Mouse (Mus musculus) liver, embryonic 15.5 days (tissue): ENCODE results near the gene 1810010H24Rik. TPM values are rescaled to one million over a fixed set of nuclear protein-coding genes. Genes with fewer than 3 reads are reported as not detected.
"Not testable (repeated sequence)": the region's sequence is repeated elsewhere in the genome, so short reads cannot be mapped to it uniquely, and the experiment has no call there.

Experiments used
- ATAC-seq: fragments of 200-750 bp; cut with Nextera tagmentation; 2 replicates; pipeline ENCODE4 v1.8.0; 2017; ENCODE audit warnings: moderate number of reproducible peaks, mild to moderate bottlenecking, moderate library complexity; ENCODE audit not compliant: insufficient read depth
- H3K27ac ChIP-seq: fragments of 300-500 bp; sonication (generic); replicated peaks from 2 replicates; pipeline ENCODE4 v1.5.1; 2015; ENCODE audit warnings: mild to moderate bottlenecking, inconsistent platforms
- H3K27me3 ChIP-seq: fragments of 300-500 bp; sonication (generic); 2 replicates; pipeline ENCODE4 v1.6.1; 2015; ENCODE audit warnings: mild to moderate bottlenecking, inconsistent platforms
- H3K36me3 ChIP-seq: fragments of 300-500 bp; sonication (generic); replicated peaks from 2 replicates; pipeline ENCODE4 v1.6.1; 2015; ENCODE audit warnings: moderate library complexity, mild to moderate bottlenecking, inconsistent platforms
- H3K4me1 ChIP-seq: fragments of 300-500 bp; sonication (generic); replicated peaks from 2 replicates; pipeline ENCODE4 v1.6.1; 2015; ENCODE audit warnings: inconsistent platforms
- H3K4me2 ChIP-seq: fragments of 300-500 bp; sonication (generic); 2 replicates; pipeline ENCODE4 v1.6.1; 2015; ENCODE audit warnings: moderate library complexity, mild to moderate bottlenecking, inconsistent platforms
- H3K4me3 ChIP-seq: fragments of 300-500 bp; sonication (generic); replicated peaks from 2 replicates; pipeline ENCODE4 v1.5.1; 2015; ENCODE audit warnings: mild to moderate bottlenecking, inconsistent platforms
- H3K9ac ChIP-seq: fragments of 300-500 bp; sonication (generic); 2 replicates; pipeline ENCODE4 v1.6.1; 2015; ENCODE audit warnings: moderate library complexity, mild to moderate bottlenecking, inconsistent platforms
- H3K9me3 ChIP-seq: fragments of 300-500 bp; sonication (generic); replicated peaks from 2 replicates; pipeline ENCODE4 v1.6.1; 2016; ENCODE audit warnings: inconsistent platforms
- WGBS: fragments of 180-500 bp; shearing (Covaris S2); methylation state at CpG from one replicate; pipeline ENCODE4 v1.1.7; 2015; ENCODE audit warnings: mixed read lengths; ENCODE audit not compliant: insufficient replicate concordance; 5-methylcytosine and 5-hydroxymethylcytosine counted together
- polyA plus RNA-seq: library from polyadenylated mRNA; unstranded; fragments of >200 nt; fragmentation: Nextera tagmentation; extraction: Ambion mirVana; gene quantifications from 2 replicates; pipeline ENCODE4 v1.2.1, GENCODE M21; 2015

The 1810010H24Rik gene
- polyA plus RNA-seq, 1 experiment from 2014 or later = 4.5 TPM

GRCm38 (mm10) chr11:107014020-107014585 lies 11.4 kb upstream of the 1810010H24Rik start:
- Histone ChIP-seq H3K9ac (no peak overlapping the region), H3K9me3 (no peaks in the 10 kb centered on the region), H3K4me3 (no peak overlapping the region), H3K4me2 (peak overlapping the region; percentile 42; the same call in 1 of the 2 replicates), H3K36me3 (no peaks in the 10 kb centered on the region), H3K27me3 (peaks cover 5% of the 10 kb centered on the region; the same call in 1 of the 2 replicates), H3K4me1 (peaks cover 20% of the 10 kb centered on the region), H3K27ac (no peak overlapping the region)
- ATAC-seq = no peak
- WGBS = 74% methylated on average over 11 of the region's 11 CpGs

- H3K27ac ChIP-seq = no peak overlapping the region
- peak overlapping the region; percentile 42 for H3K4me2 ChIP-seq
Observed at GRCm38 (mm10) chr11:107014597-107015309, 10.7 kb upstream of the 1810010H24Rik start.

GRCm38 (mm10) chr11:107015535-107016187 lies 9.8 kb upstream of the 1810010H24Rik start:
- not testable (repeated sequence) for ATAC-seq, H3K27ac ChIP-seq, H3K4me3 ChIP-seq, H3K27me3 ChIP-seq, H3K9ac ChIP-seq, H3K36me3 ChIP-seq, H3K9me3 ChIP-seq, H3K4me2 ChIP-seq
- H3K4me1 ChIP-seq = peaks cover 20% of the 10 kb centered on the region
- 68% methylated on average over 11 of the region's 11 CpGs for WGBS

More at GRCm38 (mm10) chr11:107014597-107015309, 10.7 kb upstream of the 1810010H24Rik start:
- H3K27me3 ChIP-seq = no peaks in the 10 kb centered on the region
- no peaks in the 10 kb centered on the region for H3K9me3 ChIP-seq
- no peak overlapping the region; the same call in 1 of the 2 replicates for H3K4me3 ChIP-seq
- no peak for ATAC-seq
- H3K9ac ChIP-seq = no peak overlapping the region
- H3K4me1 ChIP-seq = peaks cover 20% of the 10 kb centered on the region
- 35% methylated on average over 14 of the region's 14 CpGs for WGBS
- H3K36me3 ChIP-seq = no peaks in the 10 kb centered on the region

- H3K4me2 ChIP-seq = no peak overlapping the region
- H3K9me3 ChIP-seq = no peaks in the 10 kb centered on the region
- no peak overlapping the region for H3K27ac ChIP-seq
- H3K9ac ChIP-seq = no peak overlapping the region
- no peak for ATAC-seq
- no peak overlapping the region for H3K4me3 ChIP-seq
- no peaks in the 10 kb centered on the region for H3K36me3 ChIP-seq
- 49% methylated on average over 1 of the region's 1 CpGs for WGBS
- peaks cover under 1% of the 10 kb centered on the region; the same call in 1 of the 2 replicates for H3K27me3 ChIP-seq
- H3K4me1 ChIP-seq = peaks cover 11% of the 10 kb centered on the region
Observed at GRCm38 (mm10) chr11:107016893-107017292, 8.6 kb upstream of the 1810010H24Rik start.

- 0 out of 2 replicates have a peak, but pooled peaks cover 12% of the 10 kb centered on the region for H3K4me1 ChIP-seq
- no peak overlapping the region for H3K4me2 ChIP-seq
- H3K4me3 ChIP-seq = no peak overlapping the region
- ATAC-seq = no peak
- peaks cover 5% of the 10 kb centered on the region; the same call in 1 of the 2 replicates for H3K27me3 ChIP-seq
- H3K9ac ChIP-seq = no peak overlapping the region
- no peak overlapping the region for H3K27ac ChIP-seq
- H3K36me3 ChIP-seq = no peaks in the 10 kb centered on the region
- no peaks in the 10 kb centered on the region for H3K9me3 ChIP-seq
- WGBS = 55% methylated on average over 6 of the region's 6 CpGs
Observed at GRCm38 (mm10) chr11:107017339-107017886, 8.1 kb upstream of the 1810010H24Rik start.

- H3K9ac ChIP-seq = no peak overlapping the region
- peaks cover 15% of the 10 kb centered on the region for H3K27me3 ChIP-seq
- H3K36me3 ChIP-seq = no peaks in the 10 kb centered on the region
- H3K4me2 ChIP-seq = no peak overlapping the region
- WGBS = 16% methylated on average over 8 of the region's 8 CpGs
- H3K4me3 ChIP-seq = no peak overlapping the region
- no peak overlapping the region for H3K27ac ChIP-seq
- no peaks in the 10 kb centered on the region for H3K9me3 ChIP-seq
- 0 out of 2 replicates have a peak, but pooled peaks cover 15% of the 10 kb centered on the region for H3K4me1 ChIP-seq
- ATAC-seq = no peak
Observed at GRCm38 (mm10) chr11:107018606-107019005, 6.9 kb upstream of the 1810010H24Rik start.

GRCm38 (mm10) chr11:107019318-107019717 lies 6.2 kb upstream of the 1810010H24Rik start:
- ATAC-seq = no peak
- Histone ChIP-seq H3K27me3 (peaks cover 22% of the 10 kb centered on the region), H3K4me1 (0 out of 2 replicates have a peak, but pooled peaks cover 13% of the 10 kb centered on the region), H3K27ac (no peak overlapping the region), H3K4me3 (no peak overlapping the region), H3K4me2 (no peak overlapping the region), H3K9me3 (no peaks in the 10 kb centered on the region), H3K9ac (no peak overlapping the region), H3K36me3 (no peaks in the 10 kb centered on the region)
- WGBS = 73% methylated on average over 4 of the region's 4 CpGs

GRCm38 (mm10) chr11:107019722-107020121 lies 5.8 kb upstream of the 1810010H24Rik start:
- peaks cover 26% of the 10 kb centered on the region for H3K27me3 ChIP-seq
- H3K36me3 ChIP-seq, ATAC-seq, H3K4me3 ChIP-seq, H3K4me2 ChIP-seq, H3K9ac ChIP-seq, H3K9me3 ChIP-seq, H3K27ac ChIP-seq: not testable (repeated sequence)
- 83% methylated on average over 5 of the region's 5 CpGs for WGBS
- 0 out of 2 replicates have a peak, but pooled peaks cover 11% of the 10 kb centered on the region for H3K4me1 ChIP-seq

GRCm38 (mm10) chr11:107022050-107022683 lies 3.3 kb upstream of the 1810010H24Rik start:
- 73% methylated on average over 13 of the region's 13 CpGs for WGBS
- ATAC-seq = no peak
- Histone ChIP-seq H3K9ac (no peak overlapping the region), H3K9me3 (no peaks in the 10 kb centered on the region), H3K36me3 (no peaks in the 10 kb centered on the region), H3K27ac (no peak overlapping the region), H3K4me3 (no peak overlapping the region), H3K4me2 (no peak overlapping the region), H3K4me1 (peaks cover 34% of the 10 kb centered on the region), H3K27me3 (peaks cover 51% of the 10 kb centered on the region)

- H3K9ac ChIP-seq = no peak overlapping the region
- 61% methylated on average over 4 of the region's 4 CpGs for WGBS
- H3K27ac ChIP-seq = no peak overlapping the region
- peaks cover 47% of the 10 kb centered on the region for H3K4me1 ChIP-seq
- H3K4me3 ChIP-seq = no peak overlapping the region
- no peak overlapping the region; the same call in 1 of the 2 replicates for H3K4me2 ChIP-seq
- no peaks in the 10 kb centered on the region for H3K36me3 ChIP-seq
- H3K9me3 ChIP-seq = no peaks in the 10 kb centered on the region
- ATAC-seq = no peak
- H3K27me3 ChIP-seq = peaks cover 69% of the 10 kb centered on the region
Observed at GRCm38 (mm10) chr11:107024406-107024805, 1.1 kb upstream of the 1810010H24Rik start.
